Mouse (Mus musculus): ENCODE measurements at regions not wholly inside any gene's neighbourhood (a gene's known extent, or its start where the extent isn't known, plus 50 kb on each side); places are given as distances from the start of the nearest gene placed in this dataset.
A peak's percentile ranks its signal among the peaks of the same experiment; 100 is the strongest.

GRCm38 (mm10) chr13:64007688-64008087, 81.3 kb downstream of the Hsd17b3 start:
- no peaks in the 10 kb centered on the region for H3K36me3 ChIP-seq
- no peak overlapping the region for H3K9ac ChIP-seq (replicated peaks)
- WGBS = 81% methylated on average over 2 of the region's 2 CpGs
- peaks cover 5% of the 10 kb centered on the region; the same call in 1 of the 2 replicates for H3K4me1 ChIP-seq
- H3K4me2 ChIP-seq (replicated peaks) = no peak overlapping the region
- no peak overlapping the region for H3K27ac ChIP-seq (replicated peaks)
- no peaks in the 10 kb centered on the region for H3K9me3 ChIP-seq
- no peak for ATAC-seq (replicated peaks)
- no peak overlapping the region for H3K4me3 ChIP-seq
- peaks cover 13% of the 10 kb centered on the region for H3K27me3 ChIP-seq

DNA sequence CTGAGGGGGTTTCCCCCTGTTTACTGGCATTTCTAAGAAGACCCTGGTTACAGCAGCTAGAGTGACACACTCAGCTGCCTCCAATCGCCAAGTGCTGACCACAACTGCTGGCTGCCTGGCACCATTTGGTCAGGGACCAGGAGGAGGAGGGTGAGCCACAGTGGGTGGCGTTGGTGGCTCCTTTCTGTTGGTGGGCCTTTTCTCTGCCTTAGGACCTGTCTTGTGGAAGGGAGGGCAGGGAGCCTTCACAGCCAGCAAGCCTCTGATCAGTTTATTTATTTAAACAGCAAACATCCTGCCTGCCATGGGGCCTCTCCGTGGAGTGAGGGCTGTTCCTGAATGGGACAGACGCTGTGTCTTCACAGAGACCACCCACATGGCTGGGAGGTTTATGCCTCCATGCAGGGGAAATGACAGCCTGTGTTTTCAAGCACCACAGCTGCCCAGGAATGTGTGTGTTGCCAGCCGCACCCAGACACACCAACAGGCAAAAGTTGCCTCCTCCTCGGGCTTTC, 86.0 kb downstream of the Hsd17b3 start:
- Histone ChIP-seq H3K27me3 (peaks cover 38% of the 10 kb centered on the region), H3K4me3 (no peak overlapping the region), H3K36me3 (no peaks in the 10 kb centered on the region), H3K27ac (replicated peaks) (no peak overlapping the region), H3K4me2 (replicated peaks) (no peak overlapping the region), H3K9me3 (no peaks in the 10 kb centered on the region), H3K9ac (replicated peaks) (no peak overlapping the region), H3K4me1 (peaks cover 5% of the 10 kb centered on the region; the same call in 1 of the 2 replicates)
- WGBS = 8% methylated on average over 6 of the region's 6 CpGs
- no peak; the same call in 1 of the 2 replicates for ATAC-seq (replicated peaks)

DNA sequence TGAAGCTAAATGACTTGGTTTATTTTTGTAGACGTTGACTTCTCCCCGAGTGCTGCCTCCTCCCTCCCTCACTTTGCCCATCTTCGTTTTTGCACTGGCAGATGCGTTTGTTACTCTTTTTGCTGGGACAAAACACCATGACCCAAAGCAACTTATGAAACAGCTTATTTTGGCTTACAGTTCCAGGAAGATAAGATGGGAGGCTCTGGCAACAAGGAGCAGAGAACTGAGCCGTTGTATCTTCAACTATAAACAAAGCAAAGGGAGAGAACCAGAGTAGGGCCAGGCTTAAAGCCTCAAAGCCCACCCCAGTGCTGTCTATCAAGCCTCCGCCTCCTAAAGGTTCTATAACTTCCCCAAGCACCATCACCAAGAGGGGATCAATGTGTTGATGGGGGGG, 88.7 kb downstream of the Hsd17b3 start:
- peaks cover 36% of the 10 kb centered on the region for H3K27me3 ChIP-seq
- WGBS = 90% methylated on average over 6 of the region's 6 CpGs
- ATAC-seq (replicated peaks) = no peak
- H3K4me1 ChIP-seq = peaks cover 5% of the 10 kb centered on the region; the same call in 1 of the 2 replicates
- no peak overlapping the region for H3K9ac ChIP-seq (replicated peaks)
- H3K4me2 ChIP-seq (replicated peaks) = no peak overlapping the region
- H3K36me3 ChIP-seq = no peaks in the 10 kb centered on the region
- H3K9me3 ChIP-seq = no peaks in the 10 kb centered on the region
- no peak overlapping the region for H3K27ac ChIP-seq (replicated peaks)
- H3K4me3 ChIP-seq = no peak overlapping the region

- 57% methylated on average over 10 of the region's 10 CpGs for WGBS
- H3K36me3 ChIP-seq = no peaks in the 10 kb centered on the region
- peaks cover 33% of the 10 kb centered on the region for H3K27me3 ChIP-seq
- H3K4me1 ChIP-seq = peaks cover 5% of the 10 kb centered on the region; the same call in 1 of the 2 replicates
- H3K4me3 ChIP-seq = no peak overlapping the region
- no peak overlapping the region for H3K9ac ChIP-seq (replicated peaks)
- H3K9me3 ChIP-seq = no peaks in the 10 kb centered on the region
- no peak overlapping the region for H3K4me2 ChIP-seq (replicated peaks)
- H3K27ac ChIP-seq (replicated peaks) = no peak overlapping the region
- no peak for ATAC-seq (replicated peaks)
These were observed 90.4 kb downstream of the Hsd17b3 start for GRCm38 (mm10) chr13:63998647-63999046.

DNA sequence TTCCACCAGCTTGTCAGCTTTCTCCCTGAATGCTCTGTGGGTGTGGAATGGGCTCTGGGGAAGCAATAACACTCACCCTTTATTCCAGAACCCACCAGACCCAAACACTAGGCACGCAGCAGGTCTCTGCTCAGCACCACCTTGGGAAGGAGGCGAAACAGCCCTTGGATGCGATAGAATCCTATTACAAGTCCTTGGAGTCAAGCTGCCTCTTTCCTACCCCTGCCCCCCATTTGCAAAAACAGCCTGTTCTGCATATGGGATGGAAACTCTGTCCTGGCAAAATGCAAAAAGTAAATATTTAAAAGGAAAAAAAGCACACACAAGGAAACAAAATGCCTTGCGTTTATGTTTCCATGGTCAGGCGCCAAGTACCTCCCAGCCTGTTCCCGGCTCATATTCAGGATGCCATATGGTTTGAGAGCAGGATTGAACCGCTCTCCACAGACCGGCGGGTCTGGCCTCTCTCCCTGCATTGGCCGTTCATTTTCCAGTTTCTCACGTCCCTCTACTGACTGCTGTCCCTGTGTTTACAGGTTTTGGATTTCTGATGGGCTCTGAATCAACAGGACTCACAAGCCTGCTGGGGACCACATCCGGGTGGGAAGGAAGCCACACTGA, 95.1 kb downstream of the Hsd17b3 start:
- no peak overlapping the region for H3K4me3 ChIP-seq
- H3K9ac ChIP-seq (replicated peaks) = no peak overlapping the region
- peak; percentile 76 for ATAC-seq (replicated peaks)
- no peak overlapping the region for H3K27ac ChIP-seq (replicated peaks)
- peaks cover 5% of the 10 kb centered on the region; the same call in 1 of the 2 replicates for H3K4me1 ChIP-seq
- H3K27me3 ChIP-seq = peaks cover 41% of the 10 kb centered on the region
- 66% methylated on average over 12 of the region's 12 CpGs for WGBS
- H3K4me2 ChIP-seq (replicated peaks) = no peak overlapping the region
- H3K36me3 ChIP-seq = no peaks in the 10 kb centered on the region
- no peaks in the 10 kb centered on the region for H3K9me3 ChIP-seq

DNA sequence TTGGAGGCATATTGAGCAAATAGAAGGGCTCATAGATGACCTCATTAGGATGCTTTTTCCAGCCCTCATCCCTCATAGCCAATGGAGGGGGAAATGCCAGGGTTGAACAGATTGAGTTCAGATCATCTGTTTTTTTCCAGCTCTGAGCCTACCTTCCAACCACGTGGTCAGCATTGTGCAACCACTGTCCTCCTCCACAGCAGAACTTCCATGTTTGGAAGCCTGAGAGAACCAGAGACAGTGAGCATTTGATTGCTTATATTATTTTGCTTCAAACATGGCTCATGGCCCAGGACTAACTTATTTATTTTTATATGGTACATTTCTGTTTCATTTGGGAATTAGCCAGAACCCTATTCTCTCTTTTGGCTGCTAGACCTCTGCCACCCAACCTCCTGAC, 96.0 kb downstream of the Hsd17b3 start:
- Histone ChIP-seq H3K9me3 (no peaks in the 10 kb centered on the region), H3K27me3 (peaks cover 51% of the 10 kb centered on the region), H3K9ac (replicated peaks) (no peak overlapping the region), H3K27ac (replicated peaks) (no peak overlapping the region), H3K4me1 (peaks cover 5% of the 10 kb centered on the region; the same call in 1 of the 2 replicates), H3K4me3 (no peak overlapping the region), H3K4me2 (replicated peaks) (no peak overlapping the region), H3K36me3 (no peaks in the 10 kb centered on the region)
- no peak for ATAC-seq (replicated peaks)
- 56% methylated on average over 1 of the region's 1 CpGs for WGBS

GRCm38 (mm10) chr13:63990480-63990958, 98.5 kb downstream of the Hsd17b3 start:
- WGBS = 19% methylated on average over 8 of the region's 8 CpGs
- Histone ChIP-seq H3K9ac (replicated peaks) (no peak overlapping the region), H3K4me1 (peaks cover 10% of the 10 kb centered on the region), H3K27me3 (peaks cover 69% of the 10 kb centered on the region), H3K9me3 (no peaks in the 10 kb centered on the region), H3K27ac (replicated peaks) (no peak overlapping the region), H3K36me3 (no peaks in the 10 kb centered on the region), H3K4me2 (replicated peaks) (no peak overlapping the region), H3K4me3 (no peak overlapping the region)
- ATAC-seq (replicated peaks) = no peak; the same call in 1 of the 2 replicates

DNA sequence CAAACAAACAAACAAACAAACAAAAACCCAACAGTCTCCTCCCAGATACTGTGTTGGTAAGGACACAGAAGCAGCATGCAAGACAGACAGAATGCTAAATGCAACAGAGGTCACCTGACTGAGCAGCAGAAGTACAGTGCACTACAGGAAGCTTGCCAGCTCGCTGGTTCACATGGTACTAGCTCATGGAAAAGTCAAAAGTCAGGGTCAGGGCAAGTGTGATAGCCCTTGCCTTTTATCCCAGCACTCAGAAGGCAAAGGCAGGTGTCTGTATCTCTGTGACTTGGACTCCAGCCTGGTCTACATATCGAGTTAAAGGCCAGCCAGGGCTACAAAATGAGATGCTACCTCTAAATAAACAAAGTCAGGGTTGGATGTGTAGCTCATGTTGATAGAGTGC, 99.3 kb downstream of the Hsd17b3 start:
- ATAC-seq (replicated peaks) = no peak
- WGBS = 83% methylated on average over 2 of the region's 2 CpGs
- H3K4me3 ChIP-seq = no peak overlapping the region
- no peak overlapping the region for H3K4me2 ChIP-seq (replicated peaks)
- no peaks in the 10 kb centered on the region for H3K9me3 ChIP-seq
- peaks cover 73% of the 10 kb centered on the region for H3K27me3 ChIP-seq
- no peaks in the 10 kb centered on the region for H3K36me3 ChIP-seq
- no peak overlapping the region for H3K27ac ChIP-seq (replicated peaks)
- peaks cover 18% of the 10 kb centered on the region for H3K4me1 ChIP-seq
- no peak overlapping the region for H3K9ac ChIP-seq (replicated peaks)

DNA sequence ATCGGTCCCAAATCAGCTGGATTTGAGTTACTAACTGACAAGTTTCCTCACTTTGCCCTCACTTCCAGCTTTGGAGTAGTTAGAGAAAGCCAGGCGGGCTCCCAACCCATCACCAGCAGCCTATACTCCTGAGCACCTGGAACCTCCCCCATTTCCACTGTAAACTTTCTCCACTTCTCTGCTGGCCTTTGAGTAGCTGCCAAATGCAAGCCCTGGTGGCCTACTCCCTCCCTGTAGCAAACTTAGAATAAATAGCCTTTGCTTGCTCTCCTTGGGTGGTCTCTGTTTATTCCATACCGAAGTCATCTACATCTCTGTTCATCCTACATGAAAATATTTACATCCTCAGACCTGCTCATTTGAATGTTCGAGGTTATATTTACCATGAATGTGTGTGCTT, 100.8 kb downstream of the Hsd17b3 start:
- H3K4me2 ChIP-seq (replicated peaks) = no peak overlapping the region
- H3K27ac ChIP-seq (replicated peaks) = no peak overlapping the region
- no peaks in the 10 kb centered on the region for H3K36me3 ChIP-seq
- 81% methylated on average over 4 of the region's 4 CpGs for WGBS
- no peak overlapping the region for H3K4me3 ChIP-seq
- no peak overlapping the region for H3K9ac ChIP-seq (replicated peaks)
- H3K4me1 ChIP-seq = peaks cover 24% of the 10 kb centered on the region
- ATAC-seq (replicated peaks) = no peak
- peaks cover 87% of the 10 kb centered on the region for H3K27me3 ChIP-seq
- H3K9me3 ChIP-seq = no peaks in the 10 kb centered on the region

GRCm38 (mm10) chr13:63986681-63987080, 102.3 kb downstream of the Hsd17b3 start:
- 79% methylated on average over 5 of the region's 5 CpGs for WGBS
- H3K27me3 ChIP-seq = peaks cover 88% of the 10 kb centered on the region
- peaks cover 24% of the 10 kb centered on the region for H3K4me1 ChIP-seq
- H3K27ac ChIP-seq (replicated peaks) = no peak overlapping the region
- H3K4me2 ChIP-seq (replicated peaks) = no peak overlapping the region
- H3K9me3 ChIP-seq = no peaks in the 10 kb centered on the region
- H3K36me3 ChIP-seq = no peaks in the 10 kb centered on the region
- ATAC-seq (replicated peaks) = no peak
- H3K4me3 ChIP-seq = no peak overlapping the region
- no peak overlapping the region for H3K9ac ChIP-seq (replicated peaks)

GRCm38 (mm10) chr13:63985590-63985989, 103.4 kb downstream of the Hsd17b3 start:
- Histone ChIP-seq H3K36me3 (no peaks in the 10 kb centered on the region), H3K27ac (replicated peaks) (no peak overlapping the region), H3K4me2 (replicated peaks) (no peak overlapping the region), H3K9ac (replicated peaks) (no peak overlapping the region), H3K27me3 (peaks cover 88% of the 10 kb centered on the region), H3K4me1 (peaks cover 21% of the 10 kb centered on the region), H3K4me3 (no peak overlapping the region), H3K9me3 (no peaks in the 10 kb centered on the region)
- 3% methylated on average over 4 of the region's 4 CpGs for whole genome bisulfite sequencing
- ATAC-seq (replicated peaks) = peak; percentile 93

- Histone ChIP-seq H3K9me3 (no peaks in the 10 kb centered on the region), H3K9ac (replicated peaks) (no peak overlapping the region), H3K36me3 (no peaks in the 10 kb centered on the region), H3K4me2 (replicated peaks) (no peak overlapping the region), H3K4me3 (no peak overlapping the region), H3K27me3 (peaks cover 88% of the 10 kb centered on the region), H3K4me1 (peaks cover 20% of the 10 kb centered on the region), H3K27ac (replicated peaks) (no peak overlapping the region)
- 0 out of 2 replicates have a peak, but pooled peaks have one; percentile 5 for ATAC-seq (replicated peaks)
- 73% methylated on average over 5 of the region's 5 CpGs for WGBS
These were observed 103.9 kb downstream of the Hsd17b3 start for GRCm38 (mm10) chr13:63985086-63985485.
